Mouse (Mus musculus) spleen, adult 2 months (tissue): ENCODE measurements around the gene Limch1. TPM values are rescaled to one million over a fixed set of nuclear protein-coding genes. Genes with fewer than 3 reads are reported as not detected.

ENCODE experiments used
- DNase-seq, 2 experiments: peaks; one replicate each; pipeline versions ENCODE4 v3.0.0 to v3.0.0-alpha.2; 2012 to 2021; ENCODE audit warnings: low spot score in 2 of 2, low read depth in 1 of 2
- H3K27ac ChIP-seq: fragments of 200-500 bp; 2 replicates; pipeline ENCODE4 v1.5.1; 2012; ENCODE audit warnings: low read length, inconsistent platforms; ENCODE audit not compliant: insufficient read depth
- H3K27me3 ChIP-seq: fragments of 200-500 bp; 2 replicates; pipeline ENCODE4 v1.6.1; 2012; ENCODE audit warnings: mild to moderate bottlenecking, moderate library complexity, low read length, inconsistent platforms; ENCODE audit not compliant: control insufficient read depth, insufficient read depth
- H3K36me3 ChIP-seq: fragments of 200-500 bp; 2 replicates; pipeline ENCODE4 v1.6.1; 2012; ENCODE audit warnings: mild to moderate bottlenecking, low read length, inconsistent platforms; ENCODE audit not compliant: control insufficient read depth, insufficient read depth
- H3K4me1 ChIP-seq: fragments of 200-500 bp; 2 replicates; pipeline ENCODE4 v1.6.1; 2011; ENCODE audit warnings: inconsistent platforms; ENCODE audit not compliant: control insufficient read depth, insufficient read depth, insufficient read length
- H3K4me3 ChIP-seq: fragments of 200-500 bp; 2 replicates; pipeline ENCODE4 v1.5.1; 2011; ENCODE audit warnings: mild to moderate bottlenecking, inconsistent platforms; ENCODE audit not compliant: insufficient read depth, insufficient read length; ENCODE audit errors: extremely low read depth
- CTCF ChIP-seq: fragments of 200-500 bp; IDR thresholded peaks from 2 replicates; pipeline ENCODE4 v1.5.1; 2011; ENCODE audit warnings: mild to moderate bottlenecking, inconsistent platforms; ENCODE audit not compliant: insufficient read depth, insufficient read length, insufficient replicate concordance; ENCODE audit errors: extremely low read depth
- POLR2A ChIP-seq: fragments of 200-500 bp; IDR thresholded peaks from 2 replicates; pipeline ENCODE4 v1.6.1; 2011; ENCODE audit warnings: low read depth, low read length, inconsistent platforms
- WGBS: fragments of 180-500 bp; shearing (Covaris S2); methylation state at CpG from one replicate; pipeline ENCODE4 v1.1.7; 2018; 5-methylcytosine and 5-hydroxymethylcytosine counted together
- polyA plus RNA-seq: library from polyadenylated mRNA; depleted of rRNA; stranded (reverse); fragments of >200 nt; gene quantifications from 2 replicates; pipeline ENCODE4 v1.2.3, GENCODE M21; 2012

Limch1 gene
- polyA plus RNA-seq, 1 experiment, result 7.1 TPM

GRCm38 (mm10) chr5:66888061-66888460 is 142.4 kb downstream of the Limch1 start:
- Histone ChIP-seq H3K27me3 (no peaks in the 10 kb centered on the region), H3K4me1 (no peaks in the 10 kb centered on the region), H3K4me3 (no peak overlapping the region), H3K36me3 (no peaks in the 10 kb centered on the region), H3K27ac (no peak overlapping the region)
- DNase-seq, result no peak
- TF ChIP-seq CTCF (no peak), POLR2A (no peak)
- WGBS, result 88% methylated on average over 5 of the region's 5 CpGs

- DNase-seq, result no peak
- H3K4me3 ChIP-seq, result no peak overlapping the region
- no peak overlapping the region for H3K27ac ChIP-seq
- H3K36me3 ChIP-seq, result no peaks in the 10 kb centered on the region
- H3K4me1 ChIP-seq, result no peaks in the 10 kb centered on the region
- WGBS, result 92% methylated on average over 11 of the region's 11 CpGs
- H3K27me3 ChIP-seq, result no peaks in the 10 kb centered on the region
- TF ChIP-seq POLR2A, result no peak
- no peak for TF ChIP-seq CTCF
These were observed 143.7 kb downstream of the Limch1 start for GRCm38 (mm10) chr5:66889337-66889736.

- Histone ChIP-seq H3K36me3 (no peaks in the 10 kb centered on the region), H3K4me1 (no peaks in the 10 kb centered on the region), H3K27ac (no peak overlapping the region), H3K4me3 (no peak overlapping the region), H3K27me3 (no peaks in the 10 kb centered on the region)
- no peak for DNase-seq
- TF ChIP-seq POLR2A, result no peak
- no peak for TF ChIP-seq CTCF
- WGBS, result 37% methylated on average over 9 of the region's 9 CpGs
These were observed 150.0 kb downstream of the Limch1 start for GRCm38 (mm10) chr5:66895440-66896120.

- Histone ChIP-seq H3K4me1 (no peaks in the 10 kb centered on the region), H3K4me3 (no peak overlapping the region), H3K27me3 (no peaks in the 10 kb centered on the region), H3K36me3 (no peaks in the 10 kb centered on the region), H3K27ac (no peak overlapping the region)
- TF ChIP-seq POLR2A (no peak), CTCF (no peak)
- WGBS, result 93% methylated on average over 5 of the region's 5 CpGs
- no peak for DNase-seq
These were observed 152.0 kb downstream of the Limch1 start for GRCm38 (mm10) chr5:66897584-66897983.

GRCm38 (mm10) chr5:66898252-66898651 is 152.6 kb downstream of the Limch1 start:
- DNase-seq, result no peak
- no peak overlapping the region for H3K27ac ChIP-seq
- H3K4me3 ChIP-seq, result no peak overlapping the region
- WGBS, result 83% methylated on average over 1 of the region's 1 CpGs
- no peaks in the 10 kb centered on the region for H3K27me3 ChIP-seq
- no peaks in the 10 kb centered on the region for H3K4me1 ChIP-seq
- TF ChIP-seq POLR2A (no peak), CTCF (no peak)
- no peaks in the 10 kb centered on the region for H3K36me3 ChIP-seq

GRCm38 (mm10) chr5:66898811-66899430 is 153.3 kb downstream of the Limch1 start:
- Histone ChIP-seq H3K27ac (no peak overlapping the region), H3K4me3 (no peak overlapping the region), H3K36me3 (no peaks in the 10 kb centered on the region), H3K4me1 (no peaks in the 10 kb centered on the region), H3K27me3 (no peaks in the 10 kb centered on the region)
- 80% methylated on average over 9 of the region's 9 CpGs for WGBS
- no peak for DNase-seq
- TF ChIP-seq CTCF (no peak), POLR2A (no peak)

GRCm38 (mm10) chr5:66901116-66901515 is 155.5 kb downstream of the Limch1 start:
- TF ChIP-seq POLR2A (no peak), CTCF (no peak)
- DNase-seq, result no peak
- no peaks in the 10 kb centered on the region for H3K27me3 ChIP-seq
- 90% methylated on average over 4 of the region's 4 CpGs for WGBS
- no peaks in the 10 kb centered on the region for H3K4me1 ChIP-seq
- H3K4me3 ChIP-seq, result no peak overlapping the region
- no peaks in the 10 kb centered on the region for H3K36me3 ChIP-seq
- H3K27ac ChIP-seq, result no peak overlapping the region
